Mouse (Mus musculus): ENCODE data around the gene Tspo.

GRCm38 (mm10) chr15:83530233-83530632, 33.2 kb upstream of the Tspo start:
- TF ChIP-seq CTCF (IDR thresholded peaks at IDR 0.05; ENCODE audit: extremely low read depth, insufficient read length, insufficient replicate concordance, low read depth, low read length) (no peak), POLR2A (IDR thresholded peaks at IDR 0.05; ENCODE audit: low read depth, low read length) (no peak)
